Comparison of ENCODE assay signal across 8 mouse cellular contexts in the genomic region with DNA sequence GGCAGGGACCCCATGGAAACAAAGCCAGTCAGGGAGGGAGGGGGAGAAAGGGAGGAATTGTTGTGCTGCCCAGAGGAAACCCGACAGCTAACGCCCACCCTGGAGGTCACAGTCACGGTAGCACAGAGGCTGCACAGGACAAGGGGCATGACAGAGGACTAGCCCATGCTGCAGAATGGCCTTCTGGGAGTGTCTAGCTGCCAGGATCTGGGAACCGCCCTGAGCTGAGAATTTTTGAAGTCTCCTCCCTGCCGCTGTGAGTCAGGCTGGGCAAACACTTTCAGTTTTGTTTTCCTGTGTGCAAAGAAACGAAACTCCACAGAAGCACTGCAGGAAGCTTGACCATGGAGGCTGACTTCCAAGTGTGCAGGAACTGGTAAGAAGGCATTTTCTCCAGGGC. TPM values are rescaled to one million over a fixed set of nuclear protein-coding genes. Genes with fewer than 3 reads are reported as not detected.
DNase-seq lines count a peak whose midpoint lies in the region; ATAC-seq and TF ChIP-seq lines count a peak whose summit lies in the region.

A gene (plus strand): TSS at position 296 of the 400 bp plus-strand sequence.

- H3K4me3 ChIP-seq in ES-Bruce4 (ENCODE audit: low read depth, low read length) = no peak within 1 kb of the TSS
- H3K4me3 ChIP-seq in cortical plate, adult 2 months (ENCODE audit: insufficient read depth, low read length) = peak within 1 kb of the TSS; percentile 2
- peak within 1 kb of the TSS; percentile 20 to 31 for H3K4me3 ChIP-seq in heart, embryonic 14.5 days (ENCODE audit: control insufficient read depth in 1 of 2, insufficient read depth in 1 of 2, low read depth in 1 of 2, low read length in 2 of 2)
- H3K4me3 ChIP-seq in stomach, postnatal 0 days (ENCODE audit: low read depth, low read length) = peak within 1 kb of the TSS; percentile 43

- no peak within 1 kb of the TSS for H3K9ac ChIP-seq in ES-Bruce4 (ENCODE audit: low read depth, poor library complexity, severe bottlenecking)
- H3K9ac ChIP-seq in heart, embryonic 14.5 days (ENCODE audit: low read length) = peak within 1 kb of the TSS; percentile 45
- H3K9ac ChIP-seq in stomach, postnatal 0 days (ENCODE audit: low read length) = peak within 1 kb of the TSS; percentile 51

- WGBS in heart, embryonic 14.5 days = 13% methylated on average over 6 of the region's 6 CpGs
- WGBS in stomach, postnatal 0 days = 7% methylated on average over 6 of the region's 6 CpGs

- H3K4me1 ChIP-seq in ES-Bruce4 (ENCODE audit: control insufficient read depth, insufficient read depth, low read length) = peaks cover 2% of the 10 kb centered on the region
- no peaks in the 10 kb centered on the region for H3K4me1 ChIP-seq in cortical plate, adult 2 months (ENCODE audit: control insufficient read depth, insufficient read depth, low read length)
- H3K4me1 ChIP-seq in heart, embryonic 14.5 days (ENCODE audit: control insufficient read depth in 2 of 2, insufficient read depth in 2 of 2, low read length in 2 of 2) = peaks cover 4 to 11% of the 10 kb centered on the region in 2 experiments; a peak in 2 of 4 replicates
- no peaks in the 10 kb centered on the region for H3K4me1 ChIP-seq in stomach, postnatal 0 days (replicated peaks; ENCODE audit: control insufficient read depth, insufficient read depth)

- H3K4me2 ChIP-seq in heart, embryonic 14.5 days (ENCODE audit: low read length) = peak within 1 kb of the TSS; percentile 62
- H3K4me2 ChIP-seq in stomach, postnatal 0 days (replicated peaks; ENCODE audit: low read depth) = peak within 1 kb of the TSS; percentile 61

- TF ChIP-seq CTCF in ES-Bruce4 (IDR thresholded peaks at IDR 0.05; ENCODE audit: low read depth, low read length) = no peak
- TF ChIP-seq CTCF in cortical plate, adult 2 months (IDR thresholded peaks at IDR 0.05; ENCODE audit: extremely low read depth, insufficient read depth, low read length) = no peak
- no peak for TF ChIP-seq CTCF in stomach, postnatal 0 days (IDR thresholded peaks at IDR 0.05; ENCODE audit: low read depth)

- no peaks in the 10 kb centered on the region for H3K27me3 ChIP-seq in ES-Bruce4 (ENCODE audit: control insufficient read depth, insufficient read depth, low read length, poor library complexity, severe bottlenecking)
- no peaks in the 10 kb centered on the region for H3K27me3 ChIP-seq in heart, embryonic 14.5 days (ENCODE audit: control insufficient read depth, insufficient read depth, low read length)
- H3K27me3 ChIP-seq in stomach, postnatal 0 days (ENCODE audit: control insufficient read depth, insufficient read depth, low read length) = no peaks in the 10 kb centered on the region

- TF ChIP-seq EP300 in ES-Bruce4 (IDR thresholded peaks at IDR 0.05; ENCODE audit: insufficient read depth, low read depth, low read length) = peak; percentile 78; the same call in 1 of the 2 replicates
- TF ChIP-seq EP300 in stomach, postnatal 0 days (optimal IDR thresholded peaks at IDR 0.05) = no peak

- TF ChIP-seq POLR2A in ES-Bruce4 (IDR thresholded peaks at IDR 0.05; ENCODE audit: insufficient read depth, low read length) = no peak
- TF ChIP-seq POLR2A in cortical plate, adult 2 months (IDR thresholded peaks at IDR 0.05; ENCODE audit: extremely low read depth, insufficient read depth, low read length) = no peak

- no peaks in the 10 kb centered on the region for H3K36me3 ChIP-seq in ES-Bruce4 (ENCODE audit: control insufficient read depth, insufficient read depth, low read length, poor library complexity, severe bottlenecking)
- no peaks in the 10 kb centered on the region for H3K36me3 ChIP-seq in heart, embryonic 14.5 days (ENCODE audit: control insufficient read depth, insufficient read depth, low read length)
- no peaks in the 10 kb centered on the region for H3K36me3 ChIP-seq in stomach, postnatal 0 days (ENCODE audit: control insufficient read depth, insufficient read depth, low read length)

- H3K27ac ChIP-seq in ES-Bruce4 (ENCODE audit: insufficient read depth, low read length) = peak within 1 kb of the TSS; percentile 19; the same call in 1 of the 2 replicates
- peak within 1 kb of the TSS; percentile 58 for H3K27ac ChIP-seq in cortical plate, adult 2 months (ENCODE audit: insufficient read depth, low read length)
- peak within 1 kb of the TSS; percentile 61 to 67 for H3K27ac ChIP-seq in heart, embryonic 14.5 days (replicated peaks in 1 of 2; ENCODE audit: control insufficient read depth in 1 of 2, insufficient read depth in 1 of 2, low read depth in 2 of 2, low read length in 2 of 2)
- H3K27ac ChIP-seq in stomach, postnatal 0 days (replicated peaks) = peak within 1 kb of the TSS; percentile 78

- DNase-seq in 416B (ENCODE audit: low read depth) = peak; percentile 80
- peak; percentile 69 for DNase-seq in kidney, postnatal 10 days
- peak; percentile 82 for DNase-seq in stomach, postnatal 0 days (ENCODE audit: low spot score)
- no peak for DNase-seq in cerebellum, adult 9-10 months

- H3K9me3 ChIP-seq in ES-Bruce4 (replicated peaks; ENCODE audit: control insufficient read depth, insufficient read depth, low read length, poor library complexity, severe bottlenecking) = 0 out of 2 replicates have a peak, but pooled peaks cover 2% of the 10 kb centered on the region
- H3K9me3 ChIP-seq in heart, embryonic 14.5 days (ENCODE audit: control insufficient read depth, low read length) = no peaks in the 10 kb centered on the region
- H3K9me3 ChIP-seq in stomach, postnatal 0 days (ENCODE audit: control insufficient read depth, low read length) = no peaks in the 10 kb centered on the region

- ATAC-seq in heart, embryonic 14.5 days (ENCODE audit: insufficient number of reproducible peaks, insufficient read depth, low FRiP score, low read depth) = peak; percentile 68
- ATAC-seq in megakaryocyte progenitor cell, adult 5-6 weeks (replicated peaks; ENCODE audit: poor library complexity) = peak; percentile 96
- ATAC-seq in stomach, postnatal 0 days (ENCODE audit: low FRiP score, low TSS enrichment) = peak; percentile 94

RNA-seq across cellular contexts. Expression of the gene that starts here (rescaled TPM):
- polyA plus RNA-seq in ES-Bruce4 (2011; ENCODE audit: insufficient read depth, insufficient read length, low read depth, missing spikeins) = 8.2 and 9.0 TPM in 2 replicates
- 16.0 and 16.3 TPM in 2 replicates for polyA plus RNA-seq in cortical plate, adult 2 months (2012; rRNA removed)
- polyA plus RNA-seq in heart, embryonic 14.5 days (2014; fragmentation: Nextera tagmentation; extraction: Ambion mirVana) = 8.0 and 8.9 TPM in 2 replicates
- 7.2 and 16.1 TPM in 2 replicates for total RNA-seq in megakaryocyte progenitor cell, adult 5-6 weeks (2015)
- 3.5 and 17.4 TPM in 2 replicates for total RNA-seq in megakaryocyte progenitor cell, adult 5-6 weeks (2017)
- polyA plus RNA-seq in stomach, postnatal 0 days (2015; fragmentation: Nextera tagmentation; extraction: Ambion mirVana) = 22.6 and 23.3 TPM in 2 replicates

Comparison
In these comparisons a context has a peak if more than half of its experiments do, and no peak if none do; other contexts are left out.
1. H3K27ac ChIP-seq: peak in every context shown above with its lines; median percentile 78 in stomach, postnatal 0 days; 64 in heart, embryonic 14.5 days; 58 in cortical plate, adult 2 months; 19 in ES-Bruce4.